Comparison of ENCODE assay signal across 8 mouse cellular contexts in genomic region chr7:30072146-30073028, GRCm38 (mm10). TPM values are rescaled to one million over a fixed set of nuclear protein-coding genes. Genes with fewer than 3 reads are reported as not detected.
A peak's percentile ranks its signal among the peaks of the same experiment; 100 is the strongest.
DNase-seq lines count a peak whose midpoint lies in the region; ATAC-seq and TF ChIP-seq lines count a peak whose summit lies in the region.

Zfp82 (minus strand) TSS chr7:30072900.

- peaks cover 51% of the 10 kb centered on the region for H3K36me3 ChIP-seq in E14TG2a.4 (ENCODE audit: insufficient read depth, low read length)
- peaks cover 57% of the 10 kb centered on the region for H3K36me3 ChIP-seq in forebrain, embryonic 10.5 days (replicated peaks)
- peaks cover 2% of the 10 kb centered on the region; the same call in 1 of the 2 replicates for H3K36me3 ChIP-seq in heart, embryonic 15.5 days
- H3K36me3 ChIP-seq in neural tube, embryonic 15.5 days: peaks cover 20% of the 10 kb centered on the region

- H3K9ac ChIP-seq in heart, embryonic 15.5 days: peak within 1 kb of the TSS; percentile 77
- H3K9ac ChIP-seq in neural tube, embryonic 15.5 days (replicated peaks): peak within 1 kb of the TSS; percentile 83

- DNase-seq in c-Kit-positive CD71-negative TER-119-negative erythroid progenitor cells, embryonic 14.5 days (ENCODE audit: low read depth): peak; percentile 74
- peak; percentile 83 for DNase-seq in forebrain, embryonic 10.5 days (ENCODE audit: extremely low spot score, low spot score)
- peak; percentile 79 to 87 for DNase-seq in kidney, postnatal 25 days
- DNase-seq in lung, adult 18-20 months: peak; percentile 79 to 83
- peak; percentile 81 for DNase-seq in testis, postnatal 10 days (ENCODE audit: low spot score)

- peak within 1 kb of the TSS; percentile 96 for H3K4me3 ChIP-seq in E14TG2a.4 (replicated peaks; ENCODE audit: low read length)
- peak within 1 kb of the TSS; percentile 90 for H3K4me3 ChIP-seq in forebrain, embryonic 10.5 days
- H3K4me3 ChIP-seq in heart, embryonic 15.5 days: peak within 1 kb of the TSS; percentile 78
- H3K4me3 ChIP-seq in neural tube, embryonic 15.5 days (replicated peaks): peak within 1 kb of the TSS; percentile 64

- TF ChIP-seq CTCF in E14TG2a.4 (conservative IDR thresholded peaks at IDR 0.05; ENCODE audit: low read length): no peak

- H3K27ac ChIP-seq in forebrain, embryonic 10.5 days: peak within 1 kb of the TSS; percentile 91
- H3K27ac ChIP-seq in heart, embryonic 15.5 days: peak within 1 kb of the TSS; percentile 71
- H3K27ac ChIP-seq in neural tube, embryonic 15.5 days (replicated peaks): peak within 1 kb of the TSS; percentile 84

- H3K4me2 ChIP-seq in heart, embryonic 15.5 days: peak within 1 kb of the TSS; percentile 90
- H3K4me2 ChIP-seq in neural tube, embryonic 15.5 days: peak within 1 kb of the TSS; percentile 94

- no peaks in the 10 kb centered on the region for H3K27me3 ChIP-seq in E14TG2a.4 (ENCODE audit: insufficient read depth, low read length)
- H3K27me3 ChIP-seq in forebrain, embryonic 10.5 days (ENCODE audit: poor library complexity, severe bottlenecking): no peaks in the 10 kb centered on the region
- H3K27me3 ChIP-seq in heart, embryonic 15.5 days: no peaks in the 10 kb centered on the region
- no peaks in the 10 kb centered on the region for H3K27me3 ChIP-seq in neural tube, embryonic 15.5 days (replicated peaks)

- WGBS in forebrain, embryonic 10.5 days: under 1% methylated on average over 50 of the region's 50 CpGs
- under 1% methylated on average over 50 of the region's 50 CpGs for WGBS in heart, embryonic 15.5 days
- WGBS in neural tube, embryonic 15.5 days: under 1% methylated on average over 50 of the region's 50 CpGs

- peaks cover 12% of the 10 kb centered on the region for H3K4me1 ChIP-seq in E14TG2a.4 (replicated peaks; ENCODE audit: low read depth, low read length)
- peaks cover 15% of the 10 kb centered on the region for H3K4me1 ChIP-seq in forebrain, embryonic 10.5 days
- H3K4me1 ChIP-seq in heart, embryonic 15.5 days (replicated peaks): peaks cover 3% of the 10 kb centered on the region; the same call in 1 of the 2 replicates
- H3K4me1 ChIP-seq in neural tube, embryonic 15.5 days: peaks cover 11% of the 10 kb centered on the region

- H3K9me3 ChIP-seq in E14TG2a.4 (ENCODE audit: low read length): no peaks in the 10 kb centered on the region
- H3K9me3 ChIP-seq in forebrain, embryonic 10.5 days: no peaks in the 10 kb centered on the region
- H3K9me3 ChIP-seq in heart, embryonic 15.5 days (replicated peaks): no peaks in the 10 kb centered on the region
- no peaks in the 10 kb centered on the region for H3K9me3 ChIP-seq in neural tube, embryonic 15.5 days (replicated peaks)

- ATAC-seq in heart, embryonic 15.5 days (replicated peaks; ENCODE audit: insufficient number of reproducible peaks, insufficient read depth, low FRiP score, low read depth): peak; percentile 87
- ATAC-seq in neural tube, embryonic 15.5 days (ENCODE audit: low FRiP score): peak; percentile 93

RNA-seq across cellular contexts. Expression of gene Zfp82, which starts in this region (rescaled TPM):
- polyA plus RNA-seq in forebrain, embryonic 10.5 days (2016; fragmentation: Nextera tagmentation; extraction: Ambion mirVana): 5.9 and 6.4 TPM in 2 replicates
- 3.5 and 4.6 TPM in 2 replicates for polyA plus RNA-seq in heart, embryonic 15.5 days (2015; fragmentation: Nextera tagmentation; extraction: Ambion mirVana)
- 10.6 and 10.9 TPM in 2 replicates for polyA plus RNA-seq in neural tube, embryonic 15.5 days (2015; fragmentation: Nextera tagmentation; extraction: Ambion mirVana)

Comparison
In these comparisons a context has a peak if more than half of its experiments do, and no peak if none do; other contexts are left out.
1. Peak in every context shown above with its lines: DNase-seq, ATAC-seq, H3K4me3 ChIP-seq and H3K27ac ChIP-seq.